Mouse (Mus musculus) C2C12 (cell line): ENCODE results near the gene Lemd1. TPM values are rescaled to one million over a fixed set of nuclear protein-coding genes. Genes with fewer than 3 reads are reported as not detected.

Experiments used
- H3K27me3 ChIP-seq: one replicate; pipeline ENCODE4 v1.6.1; 2011; ENCODE audit not compliant: control insufficient read depth, insufficient read depth, insufficient read length
- H3K36me3 ChIP-seq: one replicate; pipeline ENCODE4 v1.6.1; 2011; ENCODE audit not compliant: control insufficient read depth, insufficient read depth
- H3K4me3 ChIP-seq: one replicate; pipeline ENCODE4 v1.5.1; 2011; ENCODE audit warnings: mild to moderate bottlenecking, control low read depth; ENCODE audit not compliant: poor library complexity, insufficient read depth, severe bottlenecking
- H3K79me2 ChIP-seq: one replicate; pipeline ENCODE4 v1.6.1; 2011; ENCODE audit not compliant: control insufficient read depth, insufficient read depth
- H3K79me3 ChIP-seq: one replicate; pipeline ENCODE4 v1.6.1; 2011; ENCODE audit warnings: low read depth, control low read depth
- H3ac ChIP-seq: one replicate; pipeline ENCODE3; 2011; ENCODE audit warnings: low read depth; ENCODE audit not compliant: control insufficient read depth, insufficient read length
- CTCF ChIP-seq: IDR thresholded peaks from one replicate; pipeline ENCODE4 v1.5.1; 2011; ENCODE audit not compliant: control insufficient read depth, insufficient read depth, insufficient read length
- MAX ChIP-seq: IDR thresholded peaks from one replicate; pipeline ENCODE4 v1.6.1; 2011; ENCODE audit warnings: mild to moderate bottlenecking, control low read depth
- MYOD1 ChIP-seq: IDR thresholded peaks from one replicate; pipeline ENCODE4 v1.6.1; 2011; ENCODE audit warnings: low read depth; ENCODE audit not compliant: control insufficient read depth, insufficient read length
- MYOG ChIP-seq: IDR thresholded peaks from one replicate; pipeline ENCODE4 v1.6.1; 2011; ENCODE audit not compliant: control insufficient read depth, insufficient read length; ENCODE audit errors: extremely low read depth
- USF1 ChIP-seq: IDR thresholded peaks from one replicate; pipeline ENCODE4 v1.6.1; 2011; ENCODE audit warnings: low read depth, mild to moderate bottlenecking, control low read depth, moderate library complexity
- microRNA-seq: library from miRNA; unstranded; fragments of <30 nt; microRNA quantifications from one replicate; pipeline ENCODE4, GENCODE M21; 2019; ENCODE audit warnings: borderline microRNAs expressed
- polyA plus RNA-seq: library from polyadenylated mRNA; unstranded; fragments of >200 nt; fragmentation: generic; extraction: Trizol; gene quantifications from one replicate; pipeline ENCODE4 v1.2.1, GENCODE M21; 2012; ENCODE audit warnings: missing spikeins

Gene Lemd1
- polyA plus RNA-seq, 1 experiment: 0.14 TPM

DNA sequence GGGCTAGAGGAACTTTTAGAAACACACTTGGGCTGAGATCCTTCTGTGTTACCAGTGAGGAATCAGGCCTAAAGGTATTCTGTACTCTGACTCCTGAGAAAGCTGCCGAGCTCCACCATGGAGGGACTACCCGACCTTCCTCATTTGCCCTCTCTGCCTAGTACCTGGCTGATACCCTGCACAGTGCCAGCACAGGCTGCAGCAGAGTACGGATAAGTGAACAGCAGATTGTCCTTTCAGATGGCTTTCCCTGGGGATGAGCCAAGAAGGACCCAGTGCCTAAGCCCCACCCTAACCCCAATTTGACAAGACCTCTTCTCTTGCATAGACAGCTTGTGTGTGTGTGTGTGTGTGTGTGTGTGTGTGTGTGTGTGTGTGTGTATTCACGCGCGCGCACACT is 117.4 kb downstream of the Lemd1 start:
- Histone ChIP-seq H3K36me3 (peaks cover 10% of the 10 kb centered on the region), H3K79me2 (no peaks in the 10 kb centered on the region), H3K79me3 (no peaks in the 10 kb centered on the region), H3ac (no peak overlapping the region), H3K4me3 (no peak overlapping the region), H3K27me3 (no peaks in the 10 kb centered on the region)
- no peak for TF ChIP-seq CTCF
- no peak for TF ChIP-seq MAX
- no peak for TF ChIP-seq USF1
- no peak for TF ChIP-seq MYOG
- no peak for TF ChIP-seq MYOD1

Small RNAs within 50 kb of the gene (microRNA-seq; reads per million reads assigned to microRNA genes)
- gene Mir135b: 14.6 reads per million, percentile 62 among the genes with 10 or more reads in this experiment

Other genes starting within 250 kb of the Lemd1 start
- 0.75 TPM for gene Slc45a3, start 228.5 kb upstream of the Lemd1 start, polyA plus RNA-seq
- gene Elk4, start 183.8 kb upstream of the Lemd1 start, polyA plus RNA-seq: 11.9 TPM
- 7.8 TPM for gene Mfsd4a, start 123.4 kb upstream of the Lemd1 start, polyA plus RNA-seq
- gene Cdk18, start 51.7 kb upstream of the Lemd1 start, polyA plus RNA-seq: 40.2 TPM
- gene AC124108.1, start within 50 bp of the Lemd1 start, polyA plus RNA-seq: 0.01 TPM
- not detected for gene Gm10188, start 38.3 kb downstream of the Lemd1 start, polyA plus RNA-seq
- gene Klhdc8a, start 107.2 kb downstream of the Lemd1 start, polyA plus RNA-seq: 19.0 TPM
- 11.7 TPM for gene Nuak2, start 124.7 kb downstream of the Lemd1 start, polyA plus RNA-seq
- 37.3 TPM for gene Tmcc2, start 199.8 kb downstream of the Lemd1 start, polyA plus RNA-seq
- gene Dstyk, start 226.1 kb downstream of the Lemd1 start, polyA plus RNA-seq: 4.0 TPM